Mouse (Mus musculus): ENCODE measurements at regions not wholly inside any gene's neighbourhood (a gene's known extent, or its start where the extent isn't known, plus 50 kb on each side); places are given as distances from the start of the nearest gene placed in this dataset.

DNA sequence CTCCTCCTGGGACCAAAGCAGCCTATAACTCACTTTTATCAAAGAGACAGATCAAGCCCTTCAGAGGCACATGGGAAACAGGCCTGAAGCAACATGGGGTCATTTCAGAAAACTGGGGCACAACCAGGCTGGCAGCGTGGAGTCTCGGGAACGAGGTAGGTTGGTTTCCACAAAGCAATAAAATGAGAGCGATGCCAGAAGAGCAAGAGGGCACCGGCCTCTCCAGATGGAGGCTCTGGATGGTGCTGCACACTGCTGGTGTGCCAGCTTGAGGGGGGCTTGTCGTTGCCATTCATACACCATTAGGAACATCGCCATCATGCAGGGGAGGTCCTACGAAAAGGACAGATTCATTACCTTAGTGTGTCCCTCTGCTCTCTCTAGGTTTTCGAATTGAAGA, 630.6 kb downstream of the Diaph3 start:
- no peak for TF ChIP-seq EP300 (IDR thresholded peaks at IDR 0.05; ENCODE audit: low read depth)
- no peak for TF ChIP-seq CTCF (IDR thresholded peaks at IDR 0.05; ENCODE audit: low read depth)
